Mouse (Mus musculus): ENCODE data around the gene Alkal2. TPM values are rescaled to one million over a fixed set of nuclear protein-coding genes. Genes with fewer than 3 reads are reported as not detected.

The Alkal2 gene
- total RNA-seq (2015; ENCODE audit: low replicate concordance) (not detected in 2 replicates), total RNA-seq (2017; ENCODE audit: low replicate concordance) (not detected in 2 replicates)

GRCm38 (mm10) chr12:30883986-30884621 lies at the start of gene Alkal2:
TSS of gene Alkal2 (plus strand) at chr12:30884322.
- no peak for ATAC-seq (replicated peaks; ENCODE audit: low FRiP score, poor library complexity, severe bottlenecking)

- no peak for ATAC-seq (replicated peaks; ENCODE audit: low FRiP score, poor library complexity, severe bottlenecking)
Observed at GRCm38 (mm10) chr12:30848521-30848920, 35.6 kb upstream of the Alkal2 start.

- no peak for ATAC-seq (replicated peaks; ENCODE audit: low FRiP score, poor library complexity, severe bottlenecking)
Observed at GRCm38 (mm10) chr12:30850902-30851301, 33.2 kb upstream of the Alkal2 start.

- ATAC-seq (replicated peaks; ENCODE audit: low FRiP score, poor library complexity, severe bottlenecking) = no peak
Observed at GRCm38 (mm10) chr12:30851871-30852270, 32.3 kb upstream of the Alkal2 start.

GRCm38 (mm10) chr12:30855442-30856159 lies 28.5 kb upstream of the Alkal2 start:
- ATAC-seq (replicated peaks; ENCODE audit: low FRiP score, poor library complexity, severe bottlenecking) = no peak

GRCm38 (mm10) chr12:30856172-30856571 lies 27.9 kb upstream of the Alkal2 start:
- no peak for ATAC-seq (replicated peaks; ENCODE audit: low FRiP score, poor library complexity, severe bottlenecking)

- no peak for ATAC-seq (replicated peaks; ENCODE audit: low FRiP score, poor library complexity, severe bottlenecking)
Observed at GRCm38 (mm10) chr12:30864347-30864746, 19.8 kb upstream of the Alkal2 start.

GRCm38 (mm10) chr12:30865781-30866180 lies 18.3 kb upstream of the Alkal2 start:
- ATAC-seq (replicated peaks; ENCODE audit: low FRiP score, poor library complexity, severe bottlenecking) = no peak

GRCm38 (mm10) chr12:30879447-30879846 lies 4.7 kb upstream of the Alkal2 start:
- no peak for ATAC-seq (replicated peaks; ENCODE audit: low FRiP score, poor library complexity, severe bottlenecking)

- no peak for ATAC-seq (replicated peaks; ENCODE audit: low FRiP score, poor library complexity, severe bottlenecking)
Observed at GRCm38 (mm10) chr12:30883592-30883985, 533 bp upstream of the Alkal2 start.

- ATAC-seq (replicated peaks; ENCODE audit: low FRiP score, poor library complexity, severe bottlenecking) = no peak
Observed at GRCm38 (mm10) chr12:30884622-30885230, 604 bp downstream of the Alkal2 start.

- ATAC-seq (replicated peaks; ENCODE audit: low FRiP score, poor library complexity, severe bottlenecking) = no peak
Observed at GRCm38 (mm10) chr12:30885891-30886290, 1.8 kb downstream of the Alkal2 start.

- peak; percentile 77 for ATAC-seq (replicated peaks; ENCODE audit: low FRiP score, poor library complexity, severe bottlenecking)
Observed at GRCm38 (mm10) chr12:30888003-30888402, 3.9 kb downstream of the Alkal2 start.

GRCm38 (mm10) chr12:30890067-30890466 lies 5.9 kb downstream of the Alkal2 start:
- peak; percentile 69 for ATAC-seq (replicated peaks; ENCODE audit: low FRiP score, poor library complexity, severe bottlenecking)

- ATAC-seq (replicated peaks; ENCODE audit: low FRiP score, poor library complexity, severe bottlenecking) = no peak
Observed at GRCm38 (mm10) chr12:30891438-30891837, 7.3 kb downstream of the Alkal2 start.

- ATAC-seq (replicated peaks; ENCODE audit: low FRiP score, poor library complexity, severe bottlenecking) = peak; percentile 87
Observed at GRCm38 (mm10) chr12:30897039-30897438, 12.9 kb downstream of the Alkal2 start.

GRCm38 (mm10) chr12:30908658-30909057 lies 24.5 kb downstream of the Alkal2 start:
- peak; percentile 72 for ATAC-seq (replicated peaks; ENCODE audit: low FRiP score, poor library complexity, severe bottlenecking)

GRCm38 (mm10) chr12:30909881-30910280 lies 25.8 kb downstream of the Alkal2 start:
- peak; percentile 68 for ATAC-seq (replicated peaks; ENCODE audit: low FRiP score, poor library complexity, severe bottlenecking)

- ATAC-seq (replicated peaks; ENCODE audit: low FRiP score, poor library complexity, severe bottlenecking) = peak; percentile 18
Observed at GRCm38 (mm10) chr12:30910860-30911259, 26.7 kb downstream of the Alkal2 start.

GRCm38 (mm10) chr12:30911261-30912047 lies 27.3 kb downstream of the Alkal2 start, which contains the start of the genes Acp1 and Sh3yl1:
TSS of gene Acp1 (minus strand) at chr12:30911589.
TSS of gene Sh3yl1 (plus strand) at chr12:30911668.
- ATAC-seq (replicated peaks; ENCODE audit: low FRiP score, poor library complexity, severe bottlenecking) = peak; percentile 75
